ENCODE assay signal across 6 mouse cellular contexts in the genomic region with DNA sequence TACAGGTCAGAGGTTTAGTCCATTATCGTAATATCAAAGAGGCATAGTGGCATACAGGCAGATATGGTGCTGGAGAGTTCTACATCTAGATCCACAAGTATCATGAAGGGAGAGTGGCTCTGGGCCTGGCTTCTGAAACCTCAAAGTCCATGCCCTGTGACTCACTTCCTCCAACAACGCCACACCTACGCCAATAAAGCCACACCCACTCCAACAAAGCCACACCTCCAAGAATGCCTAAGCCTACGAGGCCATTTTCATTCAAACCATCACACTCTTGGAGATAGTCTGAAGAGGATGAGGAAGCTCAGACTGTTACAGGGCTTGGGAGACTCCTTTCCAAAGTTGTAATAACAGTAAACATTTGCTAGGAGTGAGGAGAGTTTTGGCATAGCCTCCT.
"Had no signal": no experiment of that assay in that cellular context is flagged by ENCODE, and none has a peak within 500 bp of the region (broad histone marks: within the 10 kb centered on the region; RNA-seq: fewer than 3 reads in every experiment).

No protein-coding gene starts in this region.

- DNase-seq: kidney, adult 9 months; kidney, postnatal 4 days; lung, adult 18-20 months; lung, postnatal 36 days; right cerebral cortex, adult 18-20 months; right cerebral cortex, postnatal 25 days had no signal
